Mouse (Mus musculus) liver, adult (tissue): ENCODE results near the gene Scgb1b18.
"Not testable (repeated sequence)": the region's sequence is repeated elsewhere in the genome, so short reads cannot be mapped to it uniquely, and the experiment has no call there.

ENCODE experiments used
- GATA4 ChIP-seq: IDR thresholded peaks from 2 replicates; pipeline ENCODE4 v1.6.1; 2014; ENCODE audit warnings: mild to moderate bottlenecking, low read length; ENCODE audit not compliant: insufficient replicate concordance

The Scgb1b18 gene

GRCm38 (mm10) chr7:33185268-33185667 lies at the start of gene Scgb1b18:
Gene Scgb1b18, plus strand, starts transcription at chr7:33185568.
- not testable (repeated sequence) for TF ChIP-seq GATA4

- not testable (repeated sequence) for TF ChIP-seq GATA4
Observed at GRCm38 (mm10) chr7:33173764-33174163, 11.6 kb upstream of the Scgb1b18 start, which contains the start of gene Scgb2b18. Gene Scgb2b18, minus strand, starts transcription at chr7:33173864.
